Mouse (Mus musculus): Measurements from ENCODE around the gene Sirt4.

- no peak for TF ChIP-seq CTCF (IDR thresholded peaks at IDR 0.05; ENCODE audit: low read depth, low read length)
- TF ChIP-seq POLR2A (IDR thresholded peaks at IDR 0.05; ENCODE audit: extremely low read depth, insufficient read depth, low read length) = no peak
These were observed 25.6 kb downstream of the Sirt4 start for GRCm38 (mm10) chr5:115458918-115459317.
